Mouse (Mus musculus): Measurements from ENCODE around the gene Dek.

The Dek gene

GRCm38 (mm10) chr13:47063985-47064760 lies 41.8 kb downstream of the Dek start:
- in situ Hi-C loops (cut with MboI; ENCODE audit: low sequenced_read_pairs) = no loop called here

GRCm38 (mm10) chr13:47062756-47063155 lies 43.2 kb downstream of the Dek start:
- in situ Hi-C loops (cut with MboI; ENCODE audit: low sequenced_read_pairs) = no loop called here

DNA sequence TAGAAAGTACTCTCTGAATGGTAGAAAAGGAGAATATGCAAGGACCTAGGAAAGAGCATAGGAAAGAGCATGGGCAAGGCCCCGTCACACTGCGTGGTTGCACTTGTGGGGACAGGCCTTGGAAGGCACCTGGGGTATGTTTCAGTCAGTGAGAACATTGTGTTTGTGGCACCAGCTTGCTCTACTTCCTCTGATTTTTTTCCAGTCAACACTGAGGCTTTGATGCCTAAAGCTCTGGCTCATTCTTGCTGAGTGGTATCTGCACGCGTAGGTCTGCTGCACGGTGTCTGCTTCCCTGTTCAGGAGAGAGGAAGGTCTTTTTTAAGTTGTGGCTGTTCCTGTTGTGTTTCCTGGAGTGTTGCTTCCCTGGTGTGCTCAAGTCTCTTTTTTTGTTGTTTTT lies 49.2 kb downstream of the Dek start:
- in situ Hi-C loops (cut with MboI; ENCODE audit: low sequenced_read_pairs) = no loop called here

- in situ Hi-C loops (cut with MboI; ENCODE audit: low sequenced_read_pairs) = no loop called here
Measured at GRCm38 (mm10) chr13:47056126-47056525, 49.9 kb downstream of the Dek start.

- in situ Hi-C loops (cut with MboI; ENCODE audit: low sequenced_read_pairs) = no loop called here
Measured at GRCm38 (mm10) chr13:47053971-47054370, 52.0 kb downstream of the Dek start.

DNA sequence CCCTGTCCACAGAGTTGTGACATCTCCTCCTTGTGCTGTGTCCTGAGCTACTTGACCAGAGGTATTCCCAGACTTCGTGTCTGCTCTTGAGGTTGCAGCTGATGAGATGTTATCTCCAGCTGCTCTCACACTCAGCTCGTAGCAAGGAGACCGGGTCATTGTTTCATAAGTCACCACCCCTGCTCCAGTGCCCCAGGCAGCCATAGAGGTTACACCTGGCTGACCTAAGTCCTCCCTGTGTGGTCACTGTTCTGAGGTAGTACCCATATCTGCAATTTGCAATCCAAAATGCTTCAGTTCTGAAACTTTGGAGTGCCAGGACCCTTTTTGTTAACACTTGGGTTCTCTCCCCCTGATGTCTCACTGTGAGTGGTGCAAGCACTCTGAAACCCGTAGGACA lies 56.0 kb downstream of the Dek start:
- in situ Hi-C loops (cut with MboI; ENCODE audit: low sequenced_read_pairs) = no loop called here

- in situ Hi-C loops (cut with MboI; ENCODE audit: low sequenced_read_pairs) = no loop called here
Measured at GRCm38 (mm10) chr13:47047996-47048395, 58.0 kb downstream of the Dek start.

DNA sequence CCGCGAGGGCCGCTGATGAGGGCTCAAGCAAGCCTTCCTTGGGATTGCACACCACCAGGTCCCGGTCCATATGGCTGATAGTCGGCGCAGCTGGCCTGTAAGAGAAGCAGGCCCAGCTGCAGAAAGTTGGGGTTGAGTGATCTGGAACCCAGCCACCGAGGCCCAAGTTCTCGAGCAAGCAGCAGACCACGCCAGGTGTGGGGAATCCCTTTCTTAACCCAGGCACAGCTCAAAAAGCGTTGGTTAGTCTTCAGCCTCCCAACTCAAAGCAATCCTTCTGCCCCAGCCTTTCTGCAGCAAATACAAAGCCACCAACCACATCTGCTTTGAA lies 61.4 kb downstream of the Dek start, which contains the start of gene Tpmt:
Gene Tpmt, minus strand, starts transcription at position 121 of the 331 bp plus-strand sequence.
- in situ Hi-C loops (cut with MboI; ENCODE audit: low sequenced_read_pairs) = no loop called here

- in situ Hi-C loops (cut with MboI; ENCODE audit: low sequenced_read_pairs) = no loop called here
Measured at GRCm38 (mm10) chr13:47043833-47044616, 62.0 kb downstream of the Dek start.

DNA sequence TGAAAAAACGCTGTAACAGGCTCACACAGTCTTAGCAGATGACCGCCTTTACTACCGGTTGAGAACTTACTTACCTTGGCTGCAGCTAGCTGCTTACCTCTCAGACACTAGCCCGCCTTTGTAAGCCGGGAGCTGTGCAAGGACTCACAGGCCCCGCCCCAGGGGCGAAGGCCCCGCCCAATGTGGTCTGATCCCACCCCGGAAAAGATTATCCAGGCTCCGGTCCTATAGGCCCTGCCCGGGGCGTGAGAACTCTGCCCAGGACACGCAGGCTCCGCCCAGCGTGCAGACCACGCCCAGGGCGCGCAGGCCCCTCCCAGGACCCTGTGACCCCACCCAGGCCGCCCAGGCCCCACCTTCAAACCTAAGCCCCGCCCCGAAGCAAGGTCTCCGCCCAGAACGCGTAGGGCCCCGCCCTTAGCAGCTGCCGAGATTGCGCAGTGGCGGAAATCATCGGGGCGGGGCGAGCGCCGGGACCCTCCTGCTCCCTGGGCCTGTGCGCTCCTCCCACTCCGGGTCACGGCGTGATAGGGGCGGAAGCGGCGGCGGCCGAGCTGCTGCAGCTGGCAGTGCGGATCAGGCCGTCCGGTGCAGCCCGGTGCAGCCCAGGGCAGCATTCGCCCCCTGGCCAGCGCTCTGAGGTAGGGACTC lies 62.8 kb downstream of the Dek start, which contains the start of gene Kdm1b:
Gene Kdm1b, plus strand, starts transcription at position 470 of the 651 bp plus-strand sequence.
- in situ Hi-C loops (cut with MboI; ENCODE audit: low sequenced_read_pairs) = no loop called here

- in situ Hi-C loops (cut with MboI; ENCODE audit: low sequenced_read_pairs) = no loop called here
Measured at GRCm38 (mm10) chr13:47042024-47042633, 63.9 kb downstream of the Dek start.

DNA sequence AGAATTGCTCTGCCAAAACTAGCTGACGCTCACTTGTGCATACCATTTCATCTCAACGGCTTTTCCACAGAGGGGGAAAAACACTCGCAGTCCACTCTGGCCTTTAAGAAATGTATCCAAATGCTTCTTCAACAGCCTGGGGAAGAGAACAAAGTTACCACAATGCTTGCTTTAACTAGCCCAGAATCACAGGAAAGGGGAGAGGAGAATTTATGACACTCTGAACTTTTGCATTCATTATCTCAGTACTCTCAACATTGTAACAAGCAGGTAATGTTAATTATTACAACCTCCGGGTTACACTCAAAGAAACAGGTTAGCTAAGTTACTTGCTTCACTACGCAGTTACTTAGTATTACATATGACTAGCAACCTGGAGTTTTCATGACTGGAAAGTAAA lies 65.9 kb downstream of the Dek start:
- in situ Hi-C loops (cut with MboI; ENCODE audit: low sequenced_read_pairs) = no loop called here

GRCm38 (mm10) chr13:47037946-47038345 lies 68.1 kb downstream of the Dek start:
- in situ Hi-C loops (cut with MboI; ENCODE audit: low sequenced_read_pairs) = no loop called here
